Mouse (Mus musculus) fat pad, adult 2 months (tissue): ENCODE results near the gene Bak1.

Source experiments
- DNase-seq: peaks from one replicate; pipeline ENCODE4 v3.0.0-alpha.2; 2011; ENCODE audit warnings: low read depth, low spot score; ENCODE audit errors: extremely low read depth

Gene Bak1

GRCm38 (mm10) chr17:27023342-27023741, 5.5 kb downstream of the Bak1 start:
- no peak for DNase-seq

- DNase-seq: no peak
These were observed 7.1 kb downstream of the Bak1 start for GRCm38 (mm10) chr17:27021736-27022135.

- DNase-seq: no peak
These were observed 7.7 kb downstream of the Bak1 start for GRCm38 (mm10) chr17:27021076-27021475.

GRCm38 (mm10) chr17:27018555-27019196, 10.1 kb downstream of the Bak1 start:
- no peak for DNase-seq

- no peak for DNase-seq
These were observed 11.0 kb downstream of the Bak1 start for GRCm38 (mm10) chr17:27017564-27018499.

- no peak for DNase-seq
These were observed 15.9 kb downstream of the Bak1 start for GRCm38 (mm10) chr17:27012909-27013308.

GRCm38 (mm10) chr17:27011998-27012672, 16.7 kb downstream of the Bak1 start:
- DNase-seq: no peak

GRCm38 (mm10) chr17:27011167-27011566, 17.6 kb downstream of the Bak1 start:
- DNase-seq: no peak

GRCm38 (mm10) chr17:27008277-27008676, 20.5 kb downstream of the Bak1 start:
- no peak for DNase-seq

- no peak for DNase-seq
These were observed 23.2 kb downstream of the Bak1 start for GRCm38 (mm10) chr17:27005644-27006043.

- DNase-seq: no peak
These were observed 23.8 kb downstream of the Bak1 start for GRCm38 (mm10) chr17:27004903-27005485.

- DNase-seq: no peak
These were observed 24.4 kb downstream of the Bak1 start for GRCm38 (mm10) chr17:27004431-27004830.

- DNase-seq: no peak
These were observed 26.9 kb downstream of the Bak1 start for GRCm38 (mm10) chr17:27001889-27002288.

- no peak for DNase-seq
These were observed 27.7 kb downstream of the Bak1 start for GRCm38 (mm10) chr17:27001151-27001550.

GRCm38 (mm10) chr17:26999996-27000395, 28.8 kb downstream of the Bak1 start:
- no peak for DNase-seq

- no peak for DNase-seq
These were observed 30.5 kb downstream of the Bak1 start for GRCm38 (mm10) chr17:26998283-26998682.

- DNase-seq: no peak
These were observed 31.1 kb downstream of the Bak1 start for GRCm38 (mm10) chr17:26997661-26998060.

- no peak for DNase-seq
These were observed 33.2 kb downstream of the Bak1 start for GRCm38 (mm10) chr17:26995562-26995961.

GRCm38 (mm10) chr17:26995006-26995405, 33.8 kb downstream of the Bak1 start:
- no peak for DNase-seq

- no peak for DNase-seq
These were observed 34.4 kb downstream of the Bak1 start for GRCm38 (mm10) chr17:26994410-26994809.

- no peak for DNase-seq
These were observed 38.3 kb downstream of the Bak1 start for GRCm38 (mm10) chr17:26990521-26990920.
